Mouse (Mus musculus) cerebellum, postnatal 25 days (tissue): ENCODE measurements around the gene Gnb1.
A peak's percentile ranks its signal among the peaks of the same experiment; 100 is the strongest.

Source experiments
- DNase-seq, 2 experiments: peaks; one replicate each; pipeline ENCODE4 v3.0.0; 2021; ENCODE audit warnings: mixed read lengths in 2 of 2

Gnb1 gene

GRCm38 (mm10) chr4:155487746-155488145 lies 3.4 kb upstream of the Gnb1 start:
- DNase-seq, result no peak

DNA sequence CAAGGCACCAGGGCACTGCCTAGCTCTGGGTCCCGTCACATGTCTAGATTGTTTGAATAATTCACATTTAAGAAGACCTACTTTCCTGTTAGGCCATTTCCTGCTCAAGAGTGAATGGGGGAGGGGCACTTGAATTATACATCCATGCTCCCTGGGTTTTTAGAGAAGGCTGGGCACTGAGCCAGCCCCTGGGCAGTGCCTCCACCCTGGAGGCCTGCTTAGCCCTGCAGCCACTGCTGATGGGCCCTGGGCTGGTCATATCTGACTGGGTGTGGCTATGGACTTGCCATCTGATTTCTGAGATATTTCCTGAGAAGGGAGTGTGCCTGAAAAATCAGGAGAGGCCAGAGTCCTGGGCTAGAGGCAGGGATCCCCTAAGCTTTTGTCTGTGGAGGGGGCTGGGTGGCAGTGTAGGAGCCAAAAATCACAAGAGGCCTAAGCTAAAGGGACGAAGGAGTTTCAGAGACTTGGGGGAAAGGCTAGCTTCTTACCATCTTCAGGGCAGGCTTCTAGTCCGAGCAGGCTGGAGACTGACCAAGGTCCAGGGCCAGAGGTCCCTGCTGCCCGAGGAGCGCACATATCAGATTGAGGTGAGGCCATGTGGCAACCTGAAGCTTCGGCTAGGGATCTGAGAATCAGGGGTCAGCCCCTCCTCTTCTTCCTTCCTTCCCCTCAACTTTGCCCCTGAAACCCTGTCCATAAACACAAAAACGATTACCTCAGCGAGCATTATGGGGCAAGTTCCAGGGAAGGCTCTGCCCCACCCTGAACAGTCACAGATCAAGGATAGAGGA lies 2.7 kb upstream of the Gnb1 start:
- DNase-seq, result peak; percentile 42 to 55

- no peak for DNase-seq
Measured at GRCm38 (mm10) chr4:155489101-155489970, 1.8 kb upstream of the Gnb1 start.

- DNase-seq, result peak; percentile 37 to 48
Measured at GRCm38 (mm10) chr4:155490456-155490855, 705 bp upstream of the Gnb1 start.

DNA sequence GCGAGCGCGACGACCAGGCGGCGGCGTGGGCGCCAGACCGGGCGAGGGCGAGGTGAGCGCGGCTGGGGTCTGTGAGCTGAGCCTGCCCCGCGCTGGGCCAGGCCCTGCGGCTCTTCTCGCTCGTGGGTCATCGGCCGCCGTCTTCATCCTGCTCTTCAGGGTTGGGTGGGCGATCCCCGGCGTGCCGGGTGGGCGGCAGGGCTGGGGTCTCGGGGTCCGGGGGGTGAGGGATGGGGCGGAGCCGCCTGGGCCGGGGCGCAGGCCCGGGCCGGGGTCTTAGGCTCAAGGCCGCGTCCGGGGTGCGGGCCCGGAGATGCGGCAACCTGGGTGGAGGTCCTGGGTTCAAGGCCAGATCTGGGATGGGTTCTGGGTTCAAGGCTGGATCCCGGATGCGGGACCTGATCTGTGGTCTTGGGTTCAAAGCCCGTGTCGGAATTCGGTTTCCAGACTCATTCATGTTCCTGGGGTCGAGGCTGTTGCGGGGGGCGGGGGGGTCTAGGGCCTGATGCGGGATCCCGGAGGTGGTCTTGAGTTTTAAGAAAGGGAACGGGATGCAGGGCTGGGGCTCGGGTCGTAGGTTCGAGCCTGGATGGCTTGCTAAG lies 469 bp downstream of the Gnb1 start:
- no peak for DNase-seq

DNA sequence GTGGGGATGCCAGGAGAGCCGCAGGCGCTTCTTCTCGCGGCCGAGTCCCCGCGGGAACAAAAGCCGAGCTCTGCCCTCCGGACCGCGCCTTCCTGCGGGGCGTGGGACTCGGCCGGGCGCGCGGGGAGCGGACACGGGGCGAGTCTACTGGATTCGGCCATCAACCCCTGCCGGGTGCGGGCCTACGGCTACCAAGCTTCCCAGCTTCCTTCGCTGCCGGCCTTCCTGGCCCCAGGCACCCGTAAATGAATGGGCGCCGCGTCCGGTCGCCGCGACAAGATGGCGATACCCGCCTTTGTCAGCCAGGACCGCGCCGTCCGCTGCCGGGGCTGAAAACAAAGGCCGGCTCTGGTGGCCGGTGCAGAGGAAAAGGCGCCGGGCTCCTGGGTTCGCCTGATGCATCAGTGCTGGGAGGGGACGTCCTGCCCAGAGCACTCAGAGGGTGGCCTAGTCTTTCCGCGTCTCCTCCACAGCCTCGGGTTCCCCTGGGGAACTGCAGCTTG lies 1.0 kb downstream of the Gnb1 start:
- DNase-seq, result peak; percentile 75

DNA sequence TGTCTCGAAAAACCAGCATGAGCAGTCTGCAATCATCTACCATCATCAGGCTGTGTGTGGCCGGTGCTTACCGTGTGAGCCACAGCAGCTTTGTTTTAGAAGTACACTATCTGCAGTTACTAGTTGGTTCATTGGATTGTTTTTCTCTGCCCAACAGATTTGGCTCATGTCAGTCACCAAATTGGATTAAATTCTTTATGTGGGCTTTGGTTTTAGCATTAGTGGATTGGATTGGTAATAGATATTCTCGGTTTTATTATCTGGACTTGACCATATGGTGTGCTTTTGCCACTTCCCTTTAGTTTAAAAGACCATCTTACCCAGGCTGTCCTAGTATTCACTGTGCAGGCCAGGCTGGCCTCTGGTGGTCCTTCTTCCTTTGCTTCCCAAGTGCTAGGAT lies 3.7 kb downstream of the Gnb1 start:
- no peak for DNase-seq

DNA sequence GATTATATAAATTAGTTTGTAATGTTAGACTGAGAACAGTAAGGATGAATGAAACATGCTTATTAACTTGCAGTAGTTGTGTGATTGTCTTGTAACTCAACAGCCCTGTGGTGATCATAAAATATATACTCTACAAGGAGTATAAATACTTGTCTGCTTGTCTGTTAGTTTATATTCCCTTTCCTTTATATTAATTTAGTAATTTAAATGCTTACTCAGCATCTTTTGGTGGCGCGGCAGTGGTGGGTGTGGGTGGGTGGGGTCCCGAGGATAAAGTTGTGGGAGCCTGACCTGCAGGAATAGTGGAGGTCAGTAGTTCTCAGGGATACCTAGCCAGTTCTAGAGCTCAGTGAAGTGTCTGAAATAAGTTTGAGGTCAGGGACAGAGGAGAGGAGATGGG lies 6.8 kb downstream of the Gnb1 start:
- no peak for DNase-seq

GRCm38 (mm10) chr4:155501126-155501525 lies 10.0 kb downstream of the Gnb1 start:
- peak; percentile 60 to 74 for DNase-seq

GRCm38 (mm10) chr4:155505067-155505466 lies 13.9 kb downstream of the Gnb1 start:
- no peak for DNase-seq

- no peak for DNase-seq
Measured at GRCm38 (mm10) chr4:155505671-155506295, 14.6 kb downstream of the Gnb1 start.

- no peak for DNase-seq
Measured at GRCm38 (mm10) chr4:155508614-155509013, 17.5 kb downstream of the Gnb1 start.

GRCm38 (mm10) chr4:155510981-155511380 lies 19.8 kb downstream of the Gnb1 start:
- no peak for DNase-seq

GRCm38 (mm10) chr4:155514810-155515209 lies 23.6 kb downstream of the Gnb1 start:
- DNase-seq, result no peak

- DNase-seq, result no peak
Measured at GRCm38 (mm10) chr4:155517948-155518517, 26.9 kb downstream of the Gnb1 start.

GRCm38 (mm10) chr4:155522327-155522726 lies 31.2 kb downstream of the Gnb1 start:
- no peak for DNase-seq

DNA sequence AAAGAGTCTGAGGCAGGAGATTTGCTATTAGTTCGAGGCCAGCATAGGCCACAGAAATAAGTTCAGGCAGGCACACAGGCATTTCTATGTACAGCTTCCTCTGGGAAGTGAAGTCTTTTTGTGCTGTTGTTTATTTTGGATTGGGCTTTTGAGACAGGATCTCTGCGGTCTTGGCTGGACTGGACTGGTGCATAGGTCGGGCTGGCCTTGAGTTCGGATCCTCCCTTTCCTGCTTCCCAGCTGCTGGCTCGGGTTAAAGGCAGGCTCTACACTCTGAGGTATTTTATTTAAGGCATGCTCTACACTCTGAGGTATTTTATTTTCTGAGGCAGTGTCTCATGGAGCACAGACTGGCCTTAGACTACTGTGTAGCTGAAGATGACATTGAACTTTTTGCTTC lies 34.6 kb downstream of the Gnb1 start:
- no peak for DNase-seq

DNA sequence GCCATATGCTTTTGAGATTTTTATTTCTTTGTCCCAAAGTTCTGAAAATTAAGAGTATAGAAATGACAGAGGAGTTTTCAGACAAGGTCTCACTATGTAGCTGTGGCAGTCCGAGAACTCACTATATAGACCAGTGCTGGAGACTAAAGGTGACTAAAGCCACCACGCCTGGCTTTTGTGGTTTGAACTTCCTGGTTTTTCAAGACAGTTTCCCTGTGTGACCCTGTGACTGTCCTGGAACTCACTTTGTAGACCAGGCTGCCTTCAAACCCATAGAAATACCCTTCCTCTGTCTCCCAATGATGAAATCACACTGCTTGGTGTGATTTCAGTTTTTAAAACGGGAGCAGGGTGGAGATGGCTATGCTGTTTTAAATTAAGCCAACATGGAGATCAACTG lies 38.1 kb downstream of the Gnb1 start:
- no peak for DNase-seq

- no peak for DNase-seq
Measured at GRCm38 (mm10) chr4:155549993-155550392, 58.8 kb downstream of the Gnb1 start.

- DNase-seq, result no peak
Measured at GRCm38 (mm10) chr4:155550446-155550845, 59.3 kb downstream of the Gnb1 start.

- no peak for DNase-seq
Measured at GRCm38 (mm10) chr4:155551073-155551472, 59.9 kb downstream of the Gnb1 start.

- DNase-seq, result peak; percentile 59 to 60
Measured at GRCm38 (mm10) chr4:155552917-155553532, 61.9 kb downstream of the Gnb1 start.
